In the genomic region with DNA sequence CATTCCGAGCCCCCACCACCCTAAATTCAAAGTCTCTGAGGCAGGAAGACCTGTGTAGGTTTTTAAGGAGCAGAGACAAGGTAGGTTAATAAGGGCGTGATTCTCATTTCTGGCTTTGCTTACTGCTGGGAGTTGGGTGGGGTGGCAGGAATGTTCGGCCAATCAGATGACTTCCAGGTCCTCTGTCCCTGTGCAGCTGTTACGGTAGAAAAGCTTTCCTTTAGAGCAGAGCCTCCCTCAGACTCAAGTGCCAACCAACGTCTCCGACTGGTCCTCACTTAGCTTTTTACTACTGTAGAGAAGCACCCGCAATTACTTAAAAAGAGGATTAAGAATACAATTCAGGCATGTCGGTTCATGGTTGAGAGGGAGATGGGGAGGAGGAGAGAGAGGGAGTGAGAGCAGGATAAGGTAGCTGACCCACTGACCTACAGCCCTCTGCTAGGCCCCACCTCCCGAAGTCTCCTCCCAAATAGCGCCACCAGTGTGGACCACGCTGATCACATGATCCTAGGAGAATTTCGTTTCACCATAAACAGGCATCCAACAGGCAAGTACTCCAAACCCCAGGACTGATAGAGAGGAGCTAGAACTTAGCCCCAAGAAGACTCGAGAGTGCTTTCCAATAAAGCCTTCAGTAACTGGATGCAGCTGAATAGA, we compare ENCODE assay signal across 14 mouse cellular contexts. TPM values are rescaled to one million over a fixed set of nuclear protein-coding genes. Genes with fewer than 3 reads are reported as not detected.
DNase-seq lines count a peak whose midpoint lies in the region; ATAC-seq lines count a peak whose summit lies in the region.
"Had no signal": no experiment of that assay in that cellular context is flagged by ENCODE, and none has a peak within 500 bp of the region (broad histone marks: within the 10 kb centered on the region; RNA-seq: fewer than 3 reads in every experiment).

No protein-coding gene starts in this region.

- no peak overlapping the region for H3K27ac ChIP-seq in liver, embryonic 11.5 days (ENCODE audit: low read depth, low read length)
- no peak overlapping the region for H3K27ac ChIP-seq in embryonic facial prominence, embryonic 14.5 days (replicated peaks; ENCODE audit: low read depth, low read length)
- H3K27ac ChIP-seq: heart, embryonic 15.5 days; liver, embryonic 12.5 days had no signal

- 54% methylated on average over 13 of the region's 13 CpGs for WGBS in liver, embryonic 11.5 days
- WGBS in embryonic facial prominence, embryonic 14.5 days, result 30% methylated on average over 13 of the region's 13 CpGs

- DNase-seq in cerebellum, adult 9-11 months, result peak; percentile 18
- DNase-seq in cerebellum, adult 18-20 months, result no peak
- no peak for DNase-seq in liver, embryonic 11.5 days (ENCODE audit: low spot score)
- no peak for DNase-seq in liver
- peak; percentile 86 for DNase-seq in R1 (ENCODE audit: low read depth, low spot score)
- DNase-seq in embryonic facial prominence, embryonic 14.5 days (ENCODE audit: low spot score), result peak; percentile 6
- no peak for DNase-seq in layer of hippocampus, adult 9-11 months
- no peak for DNase-seq in spleen, postnatal 4 days (ENCODE audit: low spot score in 2 of 2)
- DNase-seq: gastrocnemius, postnatal 36 days; kidney, adult 18-20 months had no signal

- no peaks in the 10 kb centered on the region for H3K36me3 ChIP-seq in liver, embryonic 11.5 days (ENCODE audit: control insufficient read depth, insufficient read depth, low read length)
- H3K36me3 ChIP-seq in embryonic facial prominence, embryonic 14.5 days (ENCODE audit: control insufficient read depth, insufficient read depth, low read length), result no peaks in the 10 kb centered on the region
- H3K36me3 ChIP-seq: heart, embryonic 15.5 days; liver, embryonic 12.5 days had no signal

- 0 out of 2 replicates have a peak overlapping the region, but pooled peaks have one; percentile 11 for H3K4me2 ChIP-seq in liver, embryonic 11.5 days
- peak overlapping the region; percentile 52; the same call in 1 of the 2 replicates for H3K4me2 ChIP-seq in embryonic facial prominence, embryonic 14.5 days (ENCODE audit: low read depth, low read length)

- no peak for ATAC-seq in liver, embryonic 11.5 days (replicated peaks; ENCODE audit: low FRiP score)
- no peak for ATAC-seq in embryonic facial prominence, embryonic 14.5 days (ENCODE audit: low read depth)
- ATAC-seq: hindbrain, embryonic 16.5 days; liver, embryonic 12.5 days; Patski had no signal

- H3K9ac ChIP-seq in liver, embryonic 11.5 days (ENCODE audit: low read depth, low read length), result no peak overlapping the region
- no peak overlapping the region for H3K9ac ChIP-seq in embryonic facial prominence, embryonic 14.5 days (ENCODE audit: low read depth, low read length)
- H3K9ac ChIP-seq: heart, embryonic 15.5 days; liver, embryonic 12.5 days had no signal

- peaks cover 2% of the 10 kb centered on the region; the same call in 1 of the 2 replicates for H3K9me3 ChIP-seq in liver, embryonic 11.5 days (ENCODE audit: control insufficient read depth, low read length)
- peaks cover 13% of the 10 kb centered on the region for H3K9me3 ChIP-seq in embryonic facial prominence, embryonic 14.5 days (ENCODE audit: control insufficient read depth, low read length)
- H3K9me3 ChIP-seq: heart, embryonic 15.5 days had no signal

- H3K27me3 ChIP-seq in liver, embryonic 11.5 days (replicated peaks; ENCODE audit: control insufficient read depth, insufficient read depth, low read length), result no peaks in the 10 kb centered on the region
- H3K27me3 ChIP-seq in embryonic facial prominence, embryonic 14.5 days (replicated peaks; ENCODE audit: control insufficient read depth, insufficient read depth, low read length), result no peaks in the 10 kb centered on the region
- H3K27me3 ChIP-seq: heart, embryonic 15.5 days; liver, embryonic 12.5 days had no signal

- peaks cover 3% of the 10 kb centered on the region; the same call in 1 of the 2 replicates for H3K4me1 ChIP-seq in liver, embryonic 11.5 days (replicated peaks; ENCODE audit: control insufficient read depth, insufficient read depth, low read length)
- H3K4me1 ChIP-seq in embryonic facial prominence, embryonic 14.5 days (ENCODE audit: control insufficient read depth, insufficient read depth, low read length), result no peaks in the 10 kb centered on the region

- H3K4me3 ChIP-seq in liver, embryonic 11.5 days (ENCODE audit: low read depth, low read length), result no peak overlapping the region
- H3K4me3 ChIP-seq in embryonic facial prominence, embryonic 14.5 days (ENCODE audit: low read depth, low read length), result no peak overlapping the region

RNA-seq across cellular contexts. Expression of a gene that starts 17.6 kb away (rescaled TPM):
- 2.6 and 3.9 TPM in 2 replicates for polyA plus RNA-seq in liver, embryonic 11.5 days (2014; fragmentation: Nextera tagmentation; extraction: Ambion mirVana)
- polyA plus RNA-seq in embryonic facial prominence, embryonic 14.5 days (2014; fragmentation: Nextera tagmentation; extraction: Ambion mirVana), result 10.8 and 11.0 TPM in 2 replicates

RNA-seq across cellular contexts. Expression of a gene that starts 46.7 kb away (rescaled TPM):
- polyA plus RNA-seq in liver, embryonic 11.5 days (2014; fragmentation: Nextera tagmentation; extraction: Ambion mirVana), result 0.60 and 1.9 TPM in 2 replicates
- 5.1 and 5.6 TPM in 2 replicates for polyA plus RNA-seq in embryonic facial prominence, embryonic 14.5 days (2014; fragmentation: Nextera tagmentation; extraction: Ambion mirVana)
- polyA plus RNA-seq: Patski had no signal

Comparison
In these comparisons a context has a peak if more than half of its experiments do, and no peak if none do; other contexts are left out.
1. DNase-seq: peak in cerebellum, adult 9-11 months (single experiment), R1 (single experiment) and embryonic facial prominence, embryonic 14.5 days (single experiment); none in cerebellum, adult 18-20 months (0 of 2), liver, embryonic 11.5 days (single experiment), liver (single experiment), layer of hippocampus, adult 9-11 months (single experiment) and spleen, postnatal 4 days (0 of 2).